Mouse (Mus musculus) cerebellum, postnatal 4 days (tissue): Measurements from ENCODE around the gene Tomm20l.

Experiments
- DNase-seq, 2 experiments: peaks; one replicate each; pipeline ENCODE4 v3.0.0; 2022; ENCODE audit warnings: low spot score in 2 of 2, mixed read lengths in 1 of 2

The Tomm20l gene

DNA sequence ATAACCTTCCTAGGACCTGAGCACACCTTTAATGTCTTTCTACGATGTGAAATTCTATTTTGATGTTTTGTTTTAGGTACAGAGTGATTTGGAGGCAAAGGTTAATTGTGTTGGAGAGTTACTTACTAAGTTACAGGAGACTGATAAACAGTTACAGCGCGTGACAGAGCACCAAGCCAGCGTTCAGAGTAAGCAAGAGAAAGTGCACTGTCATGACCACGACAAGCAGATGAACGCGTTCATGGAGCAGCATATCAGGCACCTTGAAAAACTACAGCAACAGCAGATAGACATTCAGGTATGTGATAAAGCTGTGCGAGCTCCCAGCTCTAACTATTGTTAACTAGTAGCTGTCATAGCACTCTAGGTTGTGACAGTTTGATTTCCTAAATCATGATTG is 38.9 kb downstream of the Tomm20l start:
- DNase-seq, result no peak

DNA sequence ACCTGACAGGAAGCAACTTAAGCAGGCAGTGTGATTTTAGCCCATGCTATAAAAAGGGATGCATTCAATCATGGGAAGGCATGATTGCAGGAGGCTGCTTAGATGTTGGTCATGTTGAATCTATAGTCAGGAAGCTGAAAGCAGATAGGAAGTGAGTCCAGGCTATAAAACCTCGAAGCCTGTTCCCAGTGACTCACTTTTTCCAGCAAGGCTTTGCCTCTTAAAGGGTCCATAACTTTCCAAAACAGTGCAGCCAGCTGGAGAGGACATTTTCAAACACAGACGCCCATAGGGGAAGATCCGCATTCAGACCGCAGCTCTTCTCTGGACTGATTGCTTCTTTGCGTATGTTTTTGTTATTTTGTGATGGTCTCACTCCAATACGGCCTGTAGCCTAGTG is 43.8 kb downstream of the Tomm20l start:
- no peak for DNase-seq

DNA sequence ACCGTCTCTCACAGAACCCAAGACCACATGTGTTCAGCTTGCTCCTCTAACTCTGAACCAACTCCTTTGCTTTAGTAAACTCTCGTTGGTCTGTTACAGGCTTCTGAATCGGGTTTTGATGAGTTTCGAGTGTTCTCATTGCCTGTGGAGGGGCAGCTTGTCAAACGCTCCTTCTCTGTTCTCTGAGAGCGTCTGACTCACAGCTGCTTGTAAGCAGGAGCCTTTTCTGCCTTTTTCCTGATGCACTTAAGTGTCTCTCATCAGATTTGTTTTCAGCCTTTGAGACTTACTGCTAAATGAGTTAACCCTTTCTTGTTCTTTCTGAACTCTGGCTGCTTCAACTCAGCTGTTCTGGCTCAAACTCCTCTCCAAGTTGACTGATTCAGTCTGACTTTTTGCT is 46.7 kb downstream of the Tomm20l start:
- DNase-seq, result no peak

DNA sequence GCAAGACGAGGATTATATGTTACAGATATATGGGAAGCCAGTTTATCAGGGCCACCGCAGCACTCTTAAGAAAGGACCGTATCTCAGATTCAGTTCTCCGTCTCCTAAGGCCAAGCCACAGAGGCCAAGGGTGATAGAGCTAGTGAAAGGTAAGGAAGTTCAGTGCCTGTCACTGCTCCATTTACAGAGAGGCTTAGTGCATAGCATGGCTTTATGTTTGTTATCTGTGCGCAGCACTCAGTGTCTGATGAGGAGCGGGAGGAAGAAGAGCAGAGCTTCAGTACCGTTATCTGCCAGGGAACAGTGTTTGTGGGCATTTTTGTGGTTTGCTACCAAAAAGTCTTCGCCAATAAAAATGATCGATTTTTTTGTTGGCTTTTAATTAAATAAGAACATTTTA is 53.2 kb downstream of the Tomm20l start:
- no peak for DNase-seq

DNA sequence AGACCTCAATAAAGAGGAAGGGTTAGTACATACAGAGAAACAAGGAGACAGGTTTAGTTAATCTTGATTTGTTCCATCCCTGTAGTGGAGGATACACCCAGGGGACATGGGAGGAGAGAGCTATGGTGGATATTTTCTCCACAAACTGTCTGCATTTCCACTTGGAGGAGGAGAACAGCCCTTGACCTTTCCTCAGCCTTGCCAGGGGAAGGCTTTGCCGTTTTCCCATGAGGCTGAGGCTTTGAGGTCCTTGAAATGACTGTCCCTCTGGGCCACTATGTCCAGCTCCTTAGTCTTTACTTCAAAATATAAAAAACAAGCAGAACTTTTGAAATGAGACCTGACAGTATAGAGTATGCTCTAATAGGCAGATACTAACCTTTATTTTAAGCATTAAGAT is 58.7 kb downstream of the Tomm20l start:
- no peak for DNase-seq
